Mouse (Mus musculus) MEL (cell line): Measurements from ENCODE around the gene Gm20696.
A peak's percentile ranks its signal among the peaks of the same experiment; 100 is the strongest.

Source experiments
- CHD2 ChIP-seq: IDR thresholded peaks from 2 replicates; pipeline ENCODE4 v1.6.1; 2011; ENCODE audit warnings: low read length, improper control_type of control experiment
- GATA1 ChIP-seq: IDR thresholded peaks from 2 replicates; pipeline ENCODE4 v1.6.1; 2011; ENCODE audit warnings: low read depth, low read length, improper control_type of control experiment
- HCFC1 ChIP-seq: IDR thresholded peaks from 2 replicates; pipeline ENCODE4 v1.6.1; 2012; ENCODE audit warnings: low read depth, mild to moderate bottlenecking, inconsistent platforms, low read length, improper control_type of control experiment, moderate library complexity
- MAX ChIP-seq: IDR thresholded peaks from 2 replicates; pipeline ENCODE4 v1.6.1; 2011; ENCODE audit warnings: low read length, improper control_type of control experiment
- POLR2A ChIP-seq, 2 experiments: IDR thresholded peaks; 2 replicates each; pipeline ENCODE4 v1.6.1; 2011 to 2012; ENCODE audit warnings: low read length in 2 of 2, mild to moderate bottlenecking in 2 of 2, control low read depth in 1 of 2, improper control_type of control experiment in 1 of 2, low read depth in 1 of 2, moderate library complexity in 1 of 2; ENCODE audit not compliant: control insufficient read depth in 1 of 2, insufficient read depth in 1 of 2, poor library complexity in 1 of 2
- SMC3 ChIP-seq: IDR thresholded peaks from 2 replicates; pipeline ENCODE4 v1.6.1; 2011; ENCODE audit warnings: low read depth, low read length, improper control_type of control experiment
- ZKSCAN1 ChIP-seq: IDR thresholded peaks from 2 replicates; pipeline ENCODE4 v1.6.1; 2012; ENCODE audit warnings: low read depth, mild to moderate bottlenecking, inconsistent platforms, low read length, improper control_type of control experiment, moderate library complexity

GRCm38 (mm10) chr6:99670481-99671119 lies 4.0 kb upstream of the Gm20696 start:
- no peak for TF ChIP-seq MAX
- TF ChIP-seq GATA1, result no peak
- TF ChIP-seq SMC3, result peak; percentile 58
- TF ChIP-seq ZKSCAN1, result no peak
- TF ChIP-seq CHD2, result no peak
- TF ChIP-seq HCFC1, result no peak
- TF ChIP-seq POLR2A (IDR thresholded peaks at IDR 0.05; ENCODE audit: control insufficient read depth in 1 of 2, insufficient read depth in 1 of 2, low read depth in 1 of 2, low read length in 2 of 2, poor library complexity in 1 of 2), result no peak
